Mouse (Mus musculus): ENCODE results near the gene BC017158. TPM values are rescaled to one million over a fixed set of nuclear protein-coding genes. Genes with fewer than 3 reads are reported as not detected.

The BC017158 gene
- total RNA-seq, 2 experiments from 2014 or later: 25.6 to 27.6 TPM

DNA sequence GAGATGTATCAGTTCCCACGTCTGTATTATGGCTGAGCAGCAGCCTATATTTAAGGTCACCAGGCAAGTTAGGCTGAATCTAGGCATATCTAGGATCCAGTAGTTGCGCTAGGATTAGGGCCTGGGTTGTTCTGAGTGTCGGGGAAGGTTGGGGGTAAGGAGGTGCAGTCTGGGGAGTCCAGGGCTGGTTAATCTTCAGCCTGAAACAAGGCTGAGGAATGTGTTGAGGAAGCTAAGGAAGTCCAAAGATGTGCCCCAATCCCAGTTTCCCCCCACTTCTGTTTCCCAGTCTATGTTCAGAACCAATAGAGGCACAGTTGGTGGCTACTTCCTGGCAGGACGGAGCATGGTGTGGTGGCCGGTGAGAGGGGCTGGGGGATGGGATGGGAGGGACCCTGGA is 31.9 kb downstream of the BC017158 start:
- no peak for DNase-seq (ENCODE audit: low spot score in 2 of 2)

- no peak for DNase-seq (ENCODE audit: low spot score in 2 of 2)
Observed at GRCm38 (mm10) chr7:128265411-128265810, 32.6 kb downstream of the BC017158 start, which contains the start of gene Slc5a2. Gene Slc5a2 (plus strand): TSS chr7:128265657.

DNA sequence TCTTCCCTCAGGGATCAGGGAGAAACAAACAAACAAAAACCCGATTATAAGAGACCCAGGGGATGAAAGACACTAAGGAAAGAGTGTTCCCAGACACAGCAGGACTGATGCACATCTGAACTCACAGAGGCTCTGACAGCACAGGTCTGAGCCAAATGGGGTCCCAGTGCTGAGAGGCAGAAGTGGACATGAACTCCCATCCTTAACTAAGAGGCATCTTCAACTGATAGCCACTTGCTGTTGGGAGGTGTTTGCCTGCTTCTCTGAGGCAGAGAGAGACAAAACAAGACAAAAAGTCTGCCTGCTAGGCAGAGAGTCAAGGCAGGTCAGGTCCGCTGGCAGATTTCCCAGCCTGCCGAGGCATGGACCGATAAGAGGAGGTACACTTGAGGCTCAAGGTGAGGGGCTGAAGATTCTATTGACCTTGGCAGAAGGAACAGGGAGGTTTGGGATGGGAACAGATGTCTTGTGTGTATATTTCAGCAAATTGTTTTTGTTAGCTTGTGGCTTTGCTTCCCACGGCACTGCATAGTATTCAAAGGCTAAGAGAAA is 41.1 kb downstream of the BC017158 start:
- DNase-seq (ENCODE audit: low spot score in 2 of 2): no peak

DNA sequence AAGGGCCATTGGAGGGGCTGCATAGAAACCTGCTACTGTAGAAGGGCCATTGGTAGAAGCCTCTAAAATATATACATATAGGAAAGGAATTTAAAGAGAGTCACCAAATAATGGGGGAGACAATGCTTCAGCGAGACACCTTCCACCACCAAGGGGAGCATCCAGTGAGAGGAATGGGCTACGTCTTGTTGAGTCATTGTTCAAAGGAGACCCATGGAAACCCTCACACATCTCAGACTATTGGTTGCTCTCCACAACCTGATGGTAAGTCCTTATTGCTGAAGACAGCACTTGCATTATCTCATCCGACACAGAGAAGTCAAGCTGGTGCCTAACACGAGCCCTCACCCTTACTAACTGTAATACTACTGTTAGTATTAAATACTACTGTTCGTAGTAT is 42.2 kb downstream of the BC017158 start:
- no peak for DNase-seq (ENCODE audit: low spot score in 2 of 2)

DNA sequence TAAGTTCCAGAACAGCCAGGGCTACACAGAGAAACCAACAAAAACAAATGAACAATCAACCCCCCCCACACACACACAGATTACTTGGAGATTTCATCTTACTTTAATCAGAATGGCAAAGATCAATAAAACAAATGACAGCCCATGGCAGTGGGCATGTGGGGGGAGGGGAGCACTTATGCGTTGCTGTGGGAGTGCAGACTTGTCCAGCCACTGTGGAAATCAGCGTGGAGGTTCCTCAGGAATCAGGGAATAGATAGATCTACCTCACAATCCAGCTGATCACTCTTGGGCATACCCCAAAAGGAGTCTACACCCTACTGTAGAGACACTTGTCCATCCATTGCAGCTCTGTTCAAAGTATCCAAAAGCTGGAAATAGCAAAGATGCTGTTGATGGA is 43.0 kb downstream of the BC017158 start:
- DNase-seq (ENCODE audit: low spot score in 2 of 2): no peak

- peak; percentile 75 to 81 for DNase-seq (ENCODE audit: low spot score in 2 of 2)
Observed at GRCm38 (mm10) chr7:128252609-128253008, 45.4 kb downstream of the BC017158 start.

- DNase-seq (ENCODE audit: low spot score in 2 of 2): no peak
Observed at GRCm38 (mm10) chr7:128251946-128252345, 46.0 kb downstream of the BC017158 start.

DNA sequence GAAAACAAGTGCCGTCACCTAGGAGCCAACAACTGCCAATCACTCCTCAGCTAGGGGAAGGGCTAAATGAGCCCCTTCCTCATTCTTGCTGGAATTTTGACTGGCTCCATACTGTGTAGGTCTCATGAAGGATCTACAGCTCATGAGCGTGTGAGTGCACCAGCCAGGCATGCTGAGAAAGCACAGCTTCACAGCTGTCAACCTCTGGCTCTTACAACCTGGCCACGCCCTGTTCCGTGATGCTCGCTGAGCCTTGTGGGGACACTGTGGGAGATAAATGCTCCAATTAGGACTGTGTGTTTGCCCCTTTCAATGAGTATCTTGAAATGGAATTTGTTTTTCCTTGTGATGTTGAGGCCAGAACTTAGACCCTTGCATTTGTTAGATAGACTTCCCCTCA is 48.0 kb downstream of the BC017158 start:
- no peak for DNase-seq (ENCODE audit: low spot score in 2 of 2)

- DNase-seq (ENCODE audit: low spot score in 2 of 2): no peak
Observed at GRCm38 (mm10) chr7:128248081-128249042, 49.6 kb downstream of the BC017158 start.

DNA sequence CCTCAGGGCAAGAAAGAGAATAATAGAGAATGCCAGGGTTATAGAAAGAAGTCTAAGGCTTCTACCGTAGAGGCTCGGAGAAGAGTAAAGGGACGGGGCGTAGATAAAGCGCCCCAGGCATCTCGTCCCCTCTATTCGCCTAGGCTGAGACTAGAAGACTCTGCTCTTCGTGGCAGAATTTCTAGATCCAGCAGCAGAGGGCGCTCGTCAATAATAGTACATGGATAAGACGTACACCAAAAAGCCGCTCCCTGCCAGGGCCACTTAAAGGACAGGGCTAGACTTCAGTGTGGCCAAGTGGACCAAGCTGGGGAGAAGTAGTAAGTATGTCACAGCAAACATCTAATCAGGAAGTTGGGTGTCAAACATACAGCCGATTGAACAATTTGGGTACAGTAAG is 50.5 kb downstream of the BC017158 start:
- DNase-seq (ENCODE audit: low spot score in 2 of 2): peak; percentile 86 to 88

DNA sequence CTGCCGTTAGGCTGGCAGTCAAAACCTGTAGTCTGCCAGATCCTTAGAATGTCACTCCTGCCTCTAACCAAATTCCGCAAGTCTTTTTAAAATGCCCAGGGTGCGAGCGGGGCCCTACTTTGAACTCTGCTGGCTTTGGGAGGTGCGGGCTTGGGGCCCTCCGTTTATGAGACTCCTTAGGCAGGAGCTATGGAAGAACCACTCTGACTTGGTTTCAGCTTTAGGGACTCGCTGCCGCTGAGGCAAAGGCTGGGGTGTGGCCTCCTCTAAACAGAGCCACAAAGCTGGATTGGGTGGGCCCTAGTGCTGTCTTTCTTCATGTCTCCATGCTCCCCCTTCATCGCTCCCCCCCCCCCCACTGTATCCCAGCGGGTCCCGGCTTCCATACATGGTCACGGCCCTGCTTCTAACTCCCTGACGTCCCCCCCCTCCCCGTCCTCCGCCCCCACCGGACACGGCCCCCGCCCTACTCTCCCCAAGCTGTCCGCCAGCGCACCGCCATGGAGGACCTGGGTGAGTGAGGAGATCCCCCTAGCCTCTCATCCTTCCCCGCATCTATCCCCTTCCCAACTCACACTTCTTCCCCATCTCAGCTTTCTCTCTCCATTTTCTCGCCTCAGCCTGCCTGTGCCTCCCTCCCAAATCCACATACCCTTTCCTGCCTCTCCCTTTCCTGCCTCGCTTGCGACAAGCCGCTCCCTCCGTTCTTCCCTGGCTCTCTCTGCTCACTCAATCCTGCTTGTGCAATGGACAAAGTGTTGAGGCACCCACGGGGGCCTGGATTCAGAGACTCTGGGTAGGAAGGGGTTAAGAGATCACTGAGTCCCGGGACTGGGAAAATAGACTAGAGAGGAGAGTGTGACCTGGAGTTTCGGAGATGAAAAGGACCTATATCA is 51.2 kb downstream of the BC017158 start, which contains the start of gene Tgfb1i1:
Gene Tgfb1i1 (plus strand): TSS at position 317 of the 896 bp plus-strand sequence.
- peak; percentile 44 to 53 for DNase-seq (ENCODE audit: low spot score in 2 of 2)

DNA sequence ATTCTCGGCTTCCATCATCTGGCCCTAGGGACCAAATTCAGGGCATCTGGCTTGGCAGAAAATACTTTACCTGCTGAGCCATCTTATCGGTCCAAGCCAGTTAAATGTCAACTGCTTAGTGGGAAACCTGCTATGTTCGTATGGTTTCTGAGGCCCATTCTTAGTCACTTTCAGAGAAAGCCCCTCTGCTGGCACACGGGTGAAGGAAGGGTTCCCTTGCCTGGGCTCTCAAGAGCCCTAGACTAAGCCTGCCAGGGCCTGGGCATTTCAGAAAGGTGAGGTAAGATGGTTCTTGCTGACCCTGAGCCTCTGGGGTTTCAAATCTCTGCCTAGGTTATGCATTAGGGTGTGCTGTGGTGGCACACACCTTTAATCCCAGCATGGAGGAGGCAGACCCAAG is 52.4 kb downstream of the BC017158 start:
- DNase-seq (ENCODE audit: low spot score in 2 of 2): no peak

DNA sequence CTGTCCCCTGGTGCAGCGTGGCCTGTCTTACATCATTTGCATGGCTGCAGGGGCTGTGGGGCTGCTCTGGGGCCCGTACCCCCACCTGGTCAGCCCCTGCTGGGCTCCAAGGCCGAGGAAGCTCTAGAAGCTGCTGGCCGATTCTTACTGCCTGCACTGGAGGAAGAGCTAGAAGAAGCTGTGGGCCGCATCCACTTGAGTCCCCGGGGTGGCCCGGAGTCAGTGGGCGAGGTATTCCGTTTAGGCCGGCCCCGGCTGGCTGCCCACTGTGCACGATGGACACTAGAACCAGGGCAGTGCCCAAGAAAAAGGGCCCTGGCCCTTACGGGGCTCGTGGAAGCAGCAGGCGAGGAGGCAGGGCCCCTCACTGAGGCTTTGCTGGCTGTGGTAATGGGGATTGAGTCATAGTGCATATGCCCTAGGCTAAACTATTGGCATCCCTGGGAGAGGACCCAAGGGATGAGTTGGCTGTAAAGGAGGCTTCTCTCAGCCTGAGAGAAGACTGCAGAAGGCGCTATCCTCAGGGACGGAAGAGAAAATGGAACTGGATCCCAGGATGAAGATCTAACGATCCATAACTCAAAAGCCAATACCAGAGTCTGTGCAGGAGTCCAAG is 53.5 kb downstream of the BC017158 start:
- no peak for DNase-seq (ENCODE audit: low spot score in 2 of 2)

DNA sequence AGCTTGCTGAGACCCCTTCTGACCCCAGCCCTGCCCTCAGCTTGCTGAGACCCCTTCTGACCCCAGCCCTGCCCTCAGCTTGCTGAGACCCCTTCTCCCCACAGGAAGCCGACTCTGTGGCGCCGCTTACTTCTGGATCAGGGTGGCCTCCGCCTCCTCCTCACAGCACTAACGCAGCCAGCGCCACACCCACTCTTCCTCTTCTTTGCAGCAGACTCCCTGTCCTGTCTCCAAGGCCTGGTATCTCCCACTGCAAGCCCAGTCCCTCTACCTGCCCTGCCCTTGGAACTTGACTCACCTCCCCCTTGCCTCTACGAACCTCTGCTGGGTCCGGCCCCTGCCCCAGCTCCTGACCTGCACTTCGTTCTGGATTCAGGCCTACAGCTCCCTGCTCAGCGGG is 54.0 kb downstream of the BC017158 start:
- no peak for DNase-seq (ENCODE audit: low spot score in 2 of 2)

- DNase-seq (ENCODE audit: low spot score in 2 of 2): no peak
Observed at GRCm38 (mm10) chr7:128242331-128242730, 55.6 kb downstream of the BC017158 start.

DNA sequence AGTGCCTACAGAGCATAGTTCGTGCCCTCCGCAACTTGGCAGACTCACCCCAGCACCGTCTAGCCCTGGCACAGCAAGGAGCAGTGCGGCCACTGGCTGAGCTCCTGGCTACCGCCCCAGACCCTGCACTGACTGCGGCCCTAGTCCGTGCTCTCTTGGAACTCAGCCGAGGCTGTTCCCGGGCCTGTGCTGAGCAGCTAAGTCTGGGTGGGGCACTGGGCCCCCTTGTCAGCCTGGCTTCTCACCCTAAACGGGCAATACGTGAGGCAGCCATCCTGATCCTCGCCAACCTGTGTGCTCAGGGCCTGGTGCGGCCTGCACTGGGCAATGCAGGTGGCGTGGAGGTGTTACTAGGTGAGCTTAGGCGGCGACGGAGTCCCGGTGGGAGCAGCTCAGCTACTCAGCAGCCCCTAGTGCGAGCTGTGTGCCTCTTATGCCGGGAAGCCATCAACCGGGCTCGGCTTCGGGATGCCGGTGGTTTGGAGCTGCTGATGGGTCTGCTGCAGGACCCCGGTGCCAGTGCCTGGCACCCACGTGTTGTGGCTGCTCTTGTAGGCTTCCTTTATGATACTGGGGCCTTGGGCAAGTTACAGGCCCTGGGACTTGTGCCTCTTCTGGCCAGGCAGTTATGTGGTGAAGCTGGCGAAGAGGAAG is 57.7 kb downstream of the BC017158 start:
- no peak for DNase-seq (ENCODE audit: low spot score in 2 of 2)

- no peak for DNase-seq (ENCODE audit: low spot score in 2 of 2)
Observed at GRCm38 (mm10) chr7:128238991-128239390, 59.0 kb downstream of the BC017158 start.

DNA sequence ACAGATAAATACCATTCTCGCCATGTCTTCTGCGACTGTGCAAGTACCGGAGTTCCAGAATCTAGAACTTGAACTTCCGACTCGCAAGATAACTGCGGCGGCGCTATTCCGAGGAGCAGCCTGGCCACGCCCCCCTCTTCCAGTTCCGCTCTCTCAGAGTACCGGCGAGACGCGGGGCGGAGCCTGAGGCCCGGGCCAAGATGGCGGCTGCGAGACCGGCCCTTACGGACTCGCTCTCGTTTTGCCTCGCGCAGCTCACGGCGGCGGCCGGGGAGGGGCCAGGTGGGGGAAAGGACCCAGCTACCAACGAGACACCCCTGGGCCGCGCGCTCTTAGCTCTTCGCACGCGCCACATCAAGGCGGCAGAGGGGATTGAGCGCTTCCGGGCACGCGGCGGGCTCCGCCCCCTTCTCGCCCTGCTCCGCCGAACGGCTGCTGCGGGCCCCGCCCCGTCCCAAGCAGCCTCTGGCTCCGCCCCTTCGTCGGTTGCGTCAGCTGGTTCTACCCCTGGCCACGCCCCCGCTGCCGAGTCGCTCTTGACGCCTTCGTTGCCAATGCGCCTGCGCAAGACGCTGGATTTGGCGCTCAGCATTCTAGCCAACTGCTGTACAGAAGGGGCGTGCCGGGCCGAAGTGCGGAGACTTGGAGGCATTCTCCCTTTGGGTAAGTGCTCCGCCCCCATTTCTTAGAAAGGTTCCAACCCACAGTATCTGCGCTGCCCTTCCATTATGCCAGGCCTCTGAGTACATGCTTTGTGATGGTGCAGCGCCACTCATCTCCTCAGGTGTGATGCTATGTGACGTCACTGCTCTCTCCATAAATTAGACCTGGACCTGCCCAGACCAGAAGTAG is 59.8 kb downstream of the BC017158 start, which contains the start of gene 9130023H24Rik:
Gene 9130023H24Rik (minus strand): TSS at position 105 of the 852 bp plus-strand sequence.
- DNase-seq (ENCODE audit: low spot score in 2 of 2): peak; percentile 100

DNA sequence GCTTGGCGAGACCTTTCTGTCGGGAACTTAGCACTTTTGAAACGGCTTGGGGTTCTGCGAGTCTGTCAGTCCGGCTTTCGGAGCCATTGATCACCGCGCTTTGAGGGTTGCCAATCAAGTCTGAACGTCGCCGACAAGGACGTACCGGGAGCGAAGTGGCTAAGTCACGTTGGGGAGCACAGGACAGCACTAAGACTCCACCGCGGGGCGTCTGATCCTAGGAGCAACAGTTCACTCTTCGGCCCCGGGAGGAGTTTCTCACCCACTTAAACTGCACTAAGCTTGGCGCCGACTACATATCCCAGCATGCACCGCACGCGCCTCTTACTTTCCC is 60.4 kb downstream of the BC017158 start:
- no peak for DNase-seq (ENCODE audit: low spot score in 2 of 2)

Measured in left cerebral cortex, adult 18-20 months (tissue).